Mouse (Mus musculus) lung, adult 2 months (tissue): ENCODE results near the gene Ttll11. TPM values are rescaled to one million over a fixed set of nuclear protein-coding genes. Genes with fewer than 3 reads are reported as not detected.

Source experiments
- DNase-seq: peaks from one replicate; pipeline ENCODE4 v3.0.0; 2022
- H3K4me1 ChIP-seq: fragments of 200-500 bp; 2 replicates; pipeline ENCODE4 v1.6.1; 2011; ENCODE audit warnings: low read length; ENCODE audit not compliant: control insufficient read depth, insufficient read depth
- H3K4me3 ChIP-seq: fragments of 200-500 bp; replicated peaks from 2 replicates; pipeline ENCODE3; 2011; ENCODE audit warnings: low read depth, mild to moderate bottlenecking, control low read depth, low read length; ENCODE audit errors: extremely low read depth
- CTCF ChIP-seq: fragments of 200-500 bp; IDR thresholded peaks from 2 replicates; pipeline ENCODE4 v1.5.1; 2011; ENCODE audit warnings: mild to moderate bottlenecking, low read length, control low read depth; ENCODE audit not compliant: insufficient read depth
- POLR2A ChIP-seq: fragments of 200-500 bp; IDR thresholded peaks from 2 replicates; pipeline ENCODE4 v1.6.1; 2011; ENCODE audit warnings: low read depth, mild to moderate bottlenecking, control low read depth, low read length, borderline replicate concordance; ENCODE audit errors: extremely low read depth
- WGBS: fragments of 180-500 bp; shearing (Covaris S2); methylation state at CpG from one replicate; pipeline ENCODE4 v1.1.7; 2018; 5-methylcytosine and 5-hydroxymethylcytosine counted together
- polyA plus RNA-seq: library from polyadenylated mRNA; depleted of rRNA; stranded (reverse); fragments of >200 nt; gene quantifications from 2 replicates; pipeline ENCODE4 v1.2.3, GENCODE M21; 2012

Ttll11 gene
- polyA plus RNA-seq, 1 experiment: 1.7 TPM

DNA sequence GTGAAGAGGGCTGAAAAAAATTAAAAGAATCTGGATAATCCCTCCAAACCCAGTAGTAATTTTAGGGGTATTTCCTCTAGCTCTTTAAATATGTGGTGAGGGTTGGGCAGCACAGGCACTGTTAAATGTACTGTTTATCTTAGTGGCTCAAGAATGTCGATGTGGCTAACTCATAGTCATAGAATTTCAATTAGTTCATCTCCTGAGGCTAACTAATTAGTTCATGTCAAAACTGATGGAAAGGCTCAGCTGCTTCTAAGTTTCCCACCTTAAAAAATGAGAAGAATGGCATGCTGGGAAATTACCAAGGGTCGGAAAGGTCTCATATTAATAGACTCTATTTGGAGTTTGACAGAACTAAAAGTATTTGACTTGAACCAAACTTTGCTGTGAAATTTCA, 89.9 kb downstream of the Ttll11 start:
- 52% methylated on average over 2 of the region's 2 CpGs for WGBS
- DNase-seq: no peak
- TF ChIP-seq POLR2A (no peak), CTCF (no peak)
- no peak overlapping the region for H3K4me3 ChIP-seq
- no peaks in the 10 kb centered on the region for H3K4me1 ChIP-seq

GRCm38 (mm10) chr2:35884296-35884695, 95.4 kb downstream of the Ttll11 start:
- TF ChIP-seq CTCF (no peak), POLR2A (no peak)
- WGBS: 11% methylated on average over 7 of the region's 7 CpGs
- Histone ChIP-seq H3K4me1 (no peaks in the 10 kb centered on the region), H3K4me3 (no peak overlapping the region)
- peak; percentile 17 for DNase-seq

DNA sequence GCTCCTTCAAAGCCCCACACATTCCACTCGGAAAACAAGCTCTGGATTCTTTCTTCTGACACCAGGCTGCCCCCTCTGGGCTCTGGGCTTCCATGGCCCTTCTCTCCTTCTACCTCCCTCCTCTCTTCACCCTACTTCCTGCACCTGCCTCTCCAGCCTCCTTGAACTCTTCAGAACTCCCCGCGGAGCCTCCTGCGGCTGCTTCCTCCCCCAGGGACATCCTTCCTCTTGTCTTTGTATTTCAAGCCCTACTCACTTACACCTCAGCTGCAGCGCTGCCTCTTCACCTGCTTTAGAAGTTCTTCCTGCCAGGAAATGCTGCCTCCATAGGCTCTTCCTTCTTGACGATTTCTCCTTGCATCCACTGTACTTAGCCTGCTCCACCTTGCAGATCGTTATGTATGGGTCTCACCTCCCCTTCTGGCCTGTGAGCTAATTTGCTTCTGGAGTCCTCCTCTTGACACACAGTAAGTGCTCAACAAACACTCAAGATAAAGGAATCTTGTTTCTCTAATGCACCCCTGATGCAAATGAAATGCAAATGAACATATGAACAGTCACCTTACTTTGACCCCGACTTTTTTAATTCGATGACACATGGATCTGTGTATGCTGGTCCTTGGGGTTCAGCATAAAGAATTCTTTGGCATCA, 97.3 kb downstream of the Ttll11 start:
- no peak for DNase-seq

GRCm38 (mm10) chr2:35881896-35882295, 97.8 kb downstream of the Ttll11 start:
- Histone ChIP-seq H3K4me3 (no peak overlapping the region), H3K4me1 (no peaks in the 10 kb centered on the region)
- WGBS: 61% methylated on average over 9 of the region's 9 CpGs
- no peak for TF ChIP-seq POLR2A
- no peak for TF ChIP-seq CTCF
- DNase-seq: no peak

More for the DNA sequence above, 97.3 kb downstream of the Ttll11 start:
- whole genome bisulfite sequencing: 41% methylated on average over 9 of the region's 9 CpGs
- no peak overlapping the region for H3K4me3 ChIP-seq
- no peak for TF ChIP-seq POLR2A
- no peak for TF ChIP-seq CTCF
- H3K4me1 ChIP-seq: no peaks in the 10 kb centered on the region

- Histone ChIP-seq H3K4me1 (no peaks in the 10 kb centered on the region), H3K4me3 (no peak overlapping the region)
- 72% methylated on average over 7 of the region's 7 CpGs for WGBS
- DNase-seq: no peak
- TF ChIP-seq CTCF (no peak), POLR2A (no peak)
These were observed 99.4 kb downstream of the Ttll11 start for GRCm38 (mm10) chr2:35880362-35880761.

GRCm38 (mm10) chr2:35879887-35880286, 99.8 kb downstream of the Ttll11 start:
- TF ChIP-seq POLR2A (no peak), CTCF (no peak)
- no peak for DNase-seq
- no peaks in the 10 kb centered on the region for H3K4me1 ChIP-seq
- H3K4me3 ChIP-seq: no peak overlapping the region
- WGBS: 84% methylated on average over 4 of the region's 4 CpGs

DNA sequence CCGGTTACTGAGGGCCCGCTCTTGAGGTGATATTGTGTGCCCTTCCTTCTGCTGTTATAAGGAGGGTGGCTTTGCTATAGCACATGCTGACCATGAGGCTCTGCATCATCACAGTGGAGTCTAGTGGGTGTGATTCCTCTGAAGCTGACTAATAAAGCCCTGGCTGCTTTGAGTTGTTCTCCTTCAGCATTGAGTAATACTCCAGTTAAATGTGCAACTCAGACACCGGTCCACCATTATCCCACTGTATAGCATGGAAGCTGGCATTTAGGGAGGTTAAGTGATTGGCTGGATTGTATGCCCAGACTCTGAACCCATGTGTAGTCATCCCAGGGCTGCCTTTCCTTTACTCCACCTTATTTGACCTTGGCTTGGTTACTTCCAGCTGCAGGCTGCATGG, 101.2 kb downstream of the Ttll11 start:
- WGBS: 96% methylated on average over 3 of the region's 3 CpGs
- Histone ChIP-seq H3K4me3 (no peak overlapping the region), H3K4me1 (no peaks in the 10 kb centered on the region)
- no peak for DNase-seq
- TF ChIP-seq CTCF (no peak), POLR2A (no peak)

GRCm38 (mm10) chr2:35875572-35875971, 104.1 kb downstream of the Ttll11 start:
- 74% methylated on average over 7 of the region's 7 CpGs for WGBS
- no peak for DNase-seq
- Histone ChIP-seq H3K4me3 (no peak overlapping the region), H3K4me1 (no peaks in the 10 kb centered on the region)
- TF ChIP-seq CTCF (no peak), POLR2A (no peak)

DNA sequence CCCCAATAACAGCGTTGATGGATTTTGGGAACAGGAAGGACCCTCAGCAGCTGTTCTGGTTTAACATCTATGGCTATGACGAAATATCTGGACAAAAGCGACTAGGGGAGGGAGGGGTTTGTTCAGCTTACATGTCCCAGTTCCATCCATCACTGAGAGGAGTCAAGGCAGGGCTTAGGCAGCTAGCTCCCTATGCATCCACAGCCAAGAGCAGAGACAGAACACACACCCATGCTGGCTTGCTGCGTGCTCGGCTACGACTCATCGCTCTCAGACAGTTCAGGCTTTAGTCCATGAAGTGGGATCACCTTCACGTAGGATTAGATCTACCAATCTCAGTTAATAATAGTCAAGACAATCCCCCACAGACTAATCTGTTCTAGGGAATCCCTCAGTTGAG, 105.3 kb downstream of the Ttll11 start:
- Histone ChIP-seq H3K4me1 (no peaks in the 10 kb centered on the region), H3K4me3 (no peak overlapping the region)
- TF ChIP-seq CTCF: no peak
- no peak for TF ChIP-seq POLR2A
- 75% methylated on average over 8 of the region's 8 CpGs for WGBS
- DNase-seq: no peak

DNA sequence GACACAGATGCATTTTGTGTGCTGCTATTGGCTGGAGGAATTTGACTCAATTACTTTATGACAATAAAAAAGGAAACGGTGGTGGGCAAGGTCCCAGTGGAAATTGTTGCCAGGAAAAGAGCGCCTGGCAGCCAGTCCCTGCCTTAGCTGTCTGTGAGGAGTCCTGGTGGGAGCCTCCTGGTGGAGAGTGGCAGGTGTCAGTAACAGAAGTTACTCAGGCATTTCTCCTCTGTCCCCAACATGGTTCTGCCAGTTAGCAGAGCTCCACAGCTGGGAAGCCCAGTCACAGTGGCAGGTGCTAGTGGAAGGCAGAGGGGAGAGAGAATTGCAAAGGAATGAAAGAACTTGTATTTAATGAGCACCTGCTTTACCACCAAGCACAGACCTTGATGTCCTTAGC, 110.5 kb downstream of the Ttll11 start:
- DNase-seq: no peak
- Histone ChIP-seq H3K4me3 (no peak overlapping the region), H3K4me1 (no peaks in the 10 kb centered on the region)
- WGBS: 36% methylated on average over 2 of the region's 2 CpGs
- no peak for TF ChIP-seq CTCF
- TF ChIP-seq POLR2A: no peak

GRCm38 (mm10) chr2:35863284-35863683, 116.4 kb downstream of the Ttll11 start:
- TF ChIP-seq CTCF (no peak), POLR2A (no peak)
- Histone ChIP-seq H3K4me3 (no peak overlapping the region), H3K4me1 (no peaks in the 10 kb centered on the region)
- WGBS: 72% methylated on average over 4 of the region's 4 CpGs
- DNase-seq: no peak
